Mouse (Mus musculus): ENCODE measurements around the gene Ucn2.
A peak's percentile ranks its signal among the peaks of the same experiment; 100 is the strongest.

Ucn2 gene

DNA sequence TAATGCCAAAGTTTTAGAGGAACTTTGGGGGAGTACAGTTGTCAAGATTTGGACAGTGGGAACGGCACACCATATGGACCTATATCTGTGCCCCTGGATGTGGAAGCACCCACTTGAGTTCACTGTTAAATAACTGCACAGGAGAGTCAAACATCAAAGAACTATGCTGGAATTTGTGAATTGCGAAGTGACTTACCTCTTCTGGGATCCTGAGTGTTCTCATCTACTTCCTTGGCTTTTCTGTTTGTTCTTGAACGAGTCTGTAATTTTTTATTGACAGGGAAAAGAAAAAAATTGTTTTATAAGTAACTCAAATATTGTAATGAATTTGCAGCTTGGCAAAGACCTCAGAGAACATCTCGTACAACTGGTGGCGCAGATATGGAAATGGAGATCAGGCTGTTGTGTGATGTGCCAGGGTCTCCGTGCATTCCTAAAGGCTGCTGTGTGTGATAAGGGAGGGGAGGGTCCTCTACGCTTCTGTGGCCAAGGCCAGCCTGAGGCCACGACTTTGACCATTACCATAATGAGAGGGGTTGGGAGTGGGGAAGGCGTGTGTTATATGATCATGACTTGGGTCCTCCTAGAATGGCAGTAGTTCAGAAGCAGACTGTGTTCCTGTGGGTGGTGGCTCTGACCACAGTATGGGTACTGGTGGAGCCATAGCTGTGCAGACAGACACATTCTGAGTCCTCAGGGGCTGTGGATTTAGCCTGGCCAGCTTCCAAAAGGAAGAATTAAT lies 7.0 kb downstream of the Ucn2 start:
- DNase-seq = peak; percentile 55

DNA sequence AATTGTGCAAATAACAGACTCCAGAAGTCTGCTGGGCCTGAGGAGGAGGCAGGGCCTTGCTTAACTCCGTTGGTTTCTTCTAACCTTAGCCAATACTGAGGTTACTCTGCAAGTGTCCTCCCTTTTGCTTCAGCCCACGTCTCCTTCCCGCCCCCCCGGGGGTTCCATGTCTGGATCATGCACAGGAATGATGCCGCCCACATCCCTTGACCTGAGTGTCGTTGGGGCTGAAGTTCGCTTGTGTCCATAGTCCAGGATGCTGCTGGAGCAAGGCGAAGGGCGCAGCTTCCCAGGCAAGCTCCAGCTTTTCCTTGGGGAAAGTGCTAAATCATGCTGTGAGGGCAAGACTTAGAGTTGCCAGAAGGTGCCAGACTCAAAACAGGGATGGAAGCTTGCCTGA lies 10.6 kb downstream of the Ucn2 start:
- DNase-seq = no peak

DNA sequence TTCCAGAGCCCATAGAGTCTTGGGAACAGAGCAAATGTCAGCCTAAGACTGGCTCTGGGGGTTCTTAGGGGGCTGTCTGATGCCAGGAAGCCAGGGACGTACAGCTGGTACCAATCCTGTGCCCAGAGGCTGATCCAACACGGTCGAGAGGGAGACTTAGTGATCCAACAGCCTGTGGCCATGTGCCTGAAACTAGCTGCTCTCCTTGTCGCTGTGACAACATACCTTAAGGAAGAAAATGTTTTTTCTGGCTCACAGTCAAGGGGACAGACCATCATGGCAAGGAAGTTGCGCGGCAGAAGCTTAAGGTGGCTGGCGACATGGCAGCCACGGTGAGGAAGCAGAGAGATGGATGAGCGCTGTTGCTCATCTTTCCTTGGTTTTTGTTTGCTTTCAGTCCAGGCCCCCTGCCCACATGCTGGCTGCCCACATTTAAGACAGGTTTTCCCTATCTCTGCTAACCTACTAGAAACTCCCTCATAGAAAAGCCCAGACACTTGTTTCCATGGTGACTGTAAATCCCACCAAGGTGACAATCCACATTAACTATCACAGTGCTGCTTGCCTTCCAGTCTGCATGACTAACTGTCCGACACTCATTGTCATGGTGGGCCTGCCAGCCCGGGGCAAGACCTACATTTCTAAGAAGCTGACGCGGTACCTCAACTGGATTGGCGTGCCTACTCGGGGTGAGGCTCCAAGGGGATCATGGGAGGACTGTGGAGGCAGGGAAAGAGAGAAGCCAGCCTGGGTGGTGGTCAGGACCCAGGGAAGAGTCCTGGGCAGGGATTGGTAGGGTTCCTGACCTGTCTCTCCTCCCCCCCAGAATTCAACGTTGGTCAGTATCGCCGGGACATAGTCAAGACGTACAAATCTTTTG lies 12.7 kb downstream of the Ucn2 start:
- no peak for DNase-seq

DNA sequence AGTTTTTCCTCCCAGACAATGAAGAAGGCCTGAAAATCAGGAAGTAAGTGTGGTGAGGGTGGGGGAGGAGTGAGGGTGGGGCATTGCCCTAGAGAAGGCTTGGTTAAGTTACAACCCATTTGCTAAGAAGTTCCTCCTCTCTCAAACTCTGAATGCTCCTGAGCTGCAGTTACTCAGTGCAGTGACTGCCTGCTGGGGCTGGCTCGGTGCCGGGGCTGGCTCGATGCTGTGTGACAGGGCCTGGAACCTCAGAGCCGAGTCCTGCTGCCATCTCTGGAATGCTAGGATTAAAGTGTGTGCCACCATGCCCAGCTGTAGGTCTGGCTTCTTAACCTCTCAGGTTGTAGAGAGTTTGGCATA lies 13.3 kb downstream of the Ucn2 start:
- DNase-seq = peak; percentile 27

DNA sequence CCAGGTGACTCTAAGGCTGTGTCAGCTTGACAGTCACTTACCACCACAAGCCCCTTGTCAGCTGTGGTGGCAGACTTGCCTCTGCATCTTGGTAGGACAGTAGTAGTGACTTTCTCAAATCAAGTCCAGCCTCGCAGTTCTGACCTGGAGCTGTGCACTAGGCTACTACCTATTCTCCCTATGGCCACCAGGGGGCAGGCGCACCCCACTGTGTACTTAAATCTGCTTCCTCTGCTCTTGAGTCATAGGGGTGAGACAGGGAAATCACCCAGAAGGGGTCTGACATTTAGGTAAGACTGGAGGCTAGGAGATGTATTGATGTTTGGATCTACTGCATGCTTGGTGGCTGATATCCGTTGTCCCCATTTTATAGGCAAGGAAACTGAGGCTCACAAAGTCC lies 14.9 kb downstream of the Ucn2 start:
- DNase-seq = peak; percentile 65

DNA sequence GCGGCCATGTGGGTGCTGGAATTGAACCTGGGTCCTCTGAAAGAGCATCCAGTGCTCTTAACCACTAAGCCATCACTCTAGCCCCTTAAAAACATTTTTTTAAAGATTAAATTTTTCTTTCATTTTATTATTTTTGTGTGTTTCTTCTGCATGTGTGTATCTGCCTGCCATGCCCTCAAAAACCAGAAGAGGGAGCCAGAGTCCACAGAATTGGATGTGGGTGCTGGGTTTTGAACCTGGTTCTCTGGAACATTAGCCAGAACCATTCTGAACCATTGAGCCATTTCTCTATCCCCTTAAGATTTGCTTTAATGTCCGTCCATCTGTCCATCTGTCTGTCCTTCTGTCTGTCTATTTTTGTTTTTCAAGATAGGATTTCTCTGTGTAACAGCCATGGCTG lies 17.4 kb downstream of the Ucn2 start:
- DNase-seq = peak; percentile 31

DNA sequence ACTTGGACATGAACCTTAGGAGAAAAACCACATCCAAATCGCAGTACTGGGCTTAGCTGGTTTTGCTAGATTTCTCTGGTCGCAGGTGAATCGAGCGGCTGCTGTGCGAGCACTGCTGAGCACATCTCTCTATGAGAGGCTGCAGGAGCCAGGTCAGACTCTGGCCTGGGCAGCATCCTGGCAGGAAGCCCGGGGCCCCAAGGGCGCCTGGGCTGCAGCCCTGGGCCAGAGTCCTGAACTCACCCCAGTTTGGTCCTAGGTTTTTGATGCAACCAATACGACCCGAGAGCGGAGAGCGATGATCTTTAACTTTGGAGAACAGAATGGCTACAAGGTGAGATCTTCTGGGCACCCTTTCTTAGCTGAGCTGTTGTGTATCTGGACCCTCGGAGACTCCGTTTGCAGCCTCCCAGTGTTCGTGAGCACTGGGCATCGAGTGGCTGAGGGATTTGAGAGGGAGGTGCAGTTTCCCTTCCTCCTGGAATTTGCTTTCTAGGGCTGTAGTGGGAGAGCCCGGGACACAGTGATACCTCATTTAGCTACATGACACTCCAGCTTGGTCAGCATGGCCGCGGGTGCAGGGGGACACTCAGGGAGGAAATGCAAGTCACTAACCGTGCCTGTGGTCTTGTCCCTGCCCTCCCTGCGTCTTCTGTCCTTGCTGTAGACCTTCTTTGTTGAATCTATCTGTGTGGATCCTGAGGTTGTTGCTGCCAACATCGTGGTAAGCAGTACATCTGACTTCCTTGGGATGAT lies 21.4 kb downstream of the Ucn2 start:
- DNase-seq = no peak

DNA sequence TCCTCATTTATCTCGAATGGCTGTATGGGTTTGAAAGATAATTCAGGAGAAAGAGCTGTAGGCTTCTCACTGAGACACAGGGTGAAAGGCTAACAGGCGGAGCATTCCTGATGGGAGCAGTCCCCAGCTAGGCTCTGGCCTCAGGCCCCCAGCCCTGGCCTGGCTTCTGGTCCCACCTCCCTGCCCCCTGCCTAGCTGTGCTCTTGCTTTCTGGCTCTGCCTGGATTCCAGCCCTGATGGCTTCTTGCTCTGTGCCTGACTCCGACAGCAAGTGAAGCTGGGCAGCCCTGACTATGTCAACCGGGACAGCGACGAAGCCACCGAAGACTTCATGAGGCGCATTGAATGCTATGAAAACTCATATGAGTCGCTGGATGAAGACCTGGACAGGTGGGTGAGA lies 22.3 kb downstream of the Ucn2 start:
- no peak for DNase-seq

DNA sequence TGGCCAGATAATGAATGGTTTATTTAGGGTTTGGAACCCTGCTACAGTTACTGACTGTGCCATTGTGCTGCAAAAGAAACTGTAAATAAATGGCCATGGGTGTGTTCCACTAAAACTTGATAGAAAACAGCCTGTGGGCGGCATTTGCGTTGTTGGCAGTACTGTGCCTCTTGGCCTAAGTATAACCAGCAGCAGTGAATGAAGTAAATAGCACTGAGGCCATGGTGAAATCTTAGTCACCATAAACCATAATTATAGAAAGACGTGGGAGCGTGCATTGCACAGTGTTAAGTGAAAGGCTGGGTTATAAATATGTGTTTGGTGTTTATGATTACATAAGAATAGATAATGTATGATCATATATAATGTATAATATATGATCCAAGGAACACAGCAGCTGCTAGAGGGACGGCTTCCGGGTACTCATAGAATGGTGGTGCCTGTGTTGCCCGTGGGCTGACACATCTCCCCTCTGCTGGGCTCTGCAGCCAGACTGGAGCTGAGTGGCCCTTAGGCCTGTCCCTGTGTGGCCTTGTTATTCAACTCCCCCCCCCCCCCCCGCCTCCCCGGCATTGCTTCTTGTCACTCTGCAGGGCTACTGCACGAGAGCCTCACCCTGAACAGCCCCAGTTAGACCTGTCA lies 23.3 kb downstream of the Ucn2 start:
- DNase-seq = no peak

DNA sequence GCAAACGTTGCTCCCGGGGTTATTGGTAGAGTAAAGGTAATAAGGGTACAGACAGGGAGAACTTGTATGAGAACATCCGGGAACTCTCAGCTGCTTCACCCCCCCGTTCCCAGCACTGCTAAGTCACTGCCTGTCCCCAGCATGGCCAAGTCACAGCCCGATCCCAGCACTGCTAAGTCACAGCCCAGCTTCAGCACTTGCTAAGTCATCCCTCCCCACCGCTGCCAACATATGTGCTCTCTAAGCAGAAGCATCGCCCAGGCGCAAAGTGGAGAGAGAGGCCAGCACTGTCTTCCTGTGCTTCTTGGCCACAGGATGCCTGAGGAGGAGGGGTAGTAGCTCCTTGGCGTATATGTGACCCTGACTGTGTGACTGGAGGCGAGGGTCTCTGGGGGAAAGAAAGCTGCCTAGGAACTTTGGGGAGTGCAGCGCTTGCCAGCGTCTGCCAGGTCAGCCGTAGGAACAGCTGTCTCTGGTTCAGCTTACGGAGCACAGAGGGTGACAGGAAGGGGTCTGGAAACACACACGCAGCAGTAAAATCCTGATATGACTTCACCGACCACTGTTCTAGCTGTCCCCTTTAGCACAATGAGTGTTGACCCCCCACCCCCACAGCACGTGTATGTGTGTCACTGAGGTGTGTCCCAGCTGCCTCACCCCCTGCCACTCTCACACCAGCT lies 24.0 kb downstream of the Ucn2 start:
- no peak for DNase-seq

DNA sequence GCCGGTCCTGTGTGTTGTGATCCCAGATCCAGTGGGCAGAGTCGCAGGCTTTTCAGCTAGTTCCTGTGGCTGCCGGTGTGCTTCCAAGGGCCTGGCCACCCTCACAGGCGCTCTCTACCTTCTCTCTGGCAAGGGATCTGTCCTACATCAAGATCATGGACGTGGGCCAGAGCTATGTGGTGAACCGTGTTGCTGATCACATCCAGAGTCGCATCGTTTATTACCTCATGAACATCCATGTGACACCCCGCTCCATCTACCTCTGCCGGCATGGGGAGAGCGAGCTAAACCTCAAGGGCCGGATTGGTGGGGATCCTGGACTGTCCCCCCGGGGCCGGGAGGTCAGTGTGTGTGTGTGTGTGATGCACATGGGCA lies 24.5 kb downstream of the Ucn2 start:
- no peak for DNase-seq

DNA sequence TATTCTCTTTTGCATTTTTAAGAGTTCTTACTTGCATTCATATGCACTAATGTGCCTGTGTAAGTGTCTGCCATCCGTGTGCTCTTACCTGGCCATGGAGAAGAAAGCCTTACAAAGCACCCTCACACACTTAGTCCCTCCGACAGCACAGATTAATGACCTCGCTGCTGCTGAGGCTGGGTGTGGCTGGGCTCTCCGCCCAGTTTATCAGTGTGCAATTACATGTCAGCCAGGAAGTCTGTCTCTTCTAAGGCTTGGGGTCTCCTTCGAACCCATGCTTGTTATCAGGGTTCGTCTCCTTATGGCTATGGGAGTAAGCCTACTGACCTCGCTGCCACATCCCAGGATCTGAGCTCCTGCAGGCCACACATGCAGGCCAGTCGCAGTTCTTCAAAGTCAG lies 29.6 kb downstream of the Ucn2 start:
- DNase-seq = no peak

DNA sequence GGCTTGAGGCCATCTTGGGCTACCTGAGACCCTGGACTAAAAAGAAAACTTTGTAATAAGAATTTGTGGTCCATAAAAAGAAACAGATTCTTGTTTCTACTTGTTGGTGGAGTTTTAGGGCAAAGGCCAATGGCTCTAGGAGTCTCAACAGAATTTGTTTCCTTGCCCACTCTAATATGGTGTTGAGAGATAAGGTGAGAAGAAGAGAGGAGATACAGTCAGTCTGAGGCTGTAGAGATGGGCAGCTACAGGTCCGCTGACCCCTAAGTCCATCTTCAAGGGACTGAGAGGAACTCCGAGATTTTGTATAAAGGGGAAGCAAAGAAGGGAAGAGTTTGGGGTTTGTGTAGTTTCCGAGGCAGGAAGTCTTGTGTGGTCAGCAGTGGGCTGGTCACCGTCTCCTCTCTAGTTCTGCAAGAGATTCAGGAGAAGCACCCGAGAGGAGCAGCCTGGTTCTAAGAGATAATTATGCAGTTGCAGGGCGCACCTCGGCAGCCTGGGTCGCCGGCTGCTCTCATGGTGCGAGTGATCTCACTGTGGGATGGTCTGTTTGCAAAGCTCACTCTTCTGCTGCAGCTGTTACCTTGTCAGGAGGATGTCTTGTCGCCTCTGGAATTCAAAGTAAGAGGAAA lies 31.3 kb downstream of the Ucn2 start:
- no peak for DNase-seq

DNA sequence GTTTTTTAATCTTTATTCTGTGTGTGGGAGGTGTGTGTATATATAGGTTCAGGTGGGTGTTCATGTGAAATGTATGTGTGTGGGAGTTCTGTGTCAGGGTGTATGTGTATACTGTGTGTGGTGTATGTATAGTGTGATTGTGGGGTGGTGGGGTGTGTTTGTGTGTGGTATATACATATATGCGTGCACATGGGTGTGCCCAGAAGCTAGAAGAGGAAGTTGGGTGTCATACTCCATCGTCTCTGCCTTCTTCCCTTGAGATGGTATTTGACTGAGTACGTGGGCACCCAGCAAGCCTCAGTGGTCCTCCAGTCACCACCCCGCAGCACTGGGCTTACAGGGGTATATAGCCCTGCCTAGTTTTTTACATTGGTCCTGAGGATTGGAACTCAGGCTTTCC lies 35.6 kb downstream of the Ucn2 start:
- DNase-seq = no peak

DNA sequence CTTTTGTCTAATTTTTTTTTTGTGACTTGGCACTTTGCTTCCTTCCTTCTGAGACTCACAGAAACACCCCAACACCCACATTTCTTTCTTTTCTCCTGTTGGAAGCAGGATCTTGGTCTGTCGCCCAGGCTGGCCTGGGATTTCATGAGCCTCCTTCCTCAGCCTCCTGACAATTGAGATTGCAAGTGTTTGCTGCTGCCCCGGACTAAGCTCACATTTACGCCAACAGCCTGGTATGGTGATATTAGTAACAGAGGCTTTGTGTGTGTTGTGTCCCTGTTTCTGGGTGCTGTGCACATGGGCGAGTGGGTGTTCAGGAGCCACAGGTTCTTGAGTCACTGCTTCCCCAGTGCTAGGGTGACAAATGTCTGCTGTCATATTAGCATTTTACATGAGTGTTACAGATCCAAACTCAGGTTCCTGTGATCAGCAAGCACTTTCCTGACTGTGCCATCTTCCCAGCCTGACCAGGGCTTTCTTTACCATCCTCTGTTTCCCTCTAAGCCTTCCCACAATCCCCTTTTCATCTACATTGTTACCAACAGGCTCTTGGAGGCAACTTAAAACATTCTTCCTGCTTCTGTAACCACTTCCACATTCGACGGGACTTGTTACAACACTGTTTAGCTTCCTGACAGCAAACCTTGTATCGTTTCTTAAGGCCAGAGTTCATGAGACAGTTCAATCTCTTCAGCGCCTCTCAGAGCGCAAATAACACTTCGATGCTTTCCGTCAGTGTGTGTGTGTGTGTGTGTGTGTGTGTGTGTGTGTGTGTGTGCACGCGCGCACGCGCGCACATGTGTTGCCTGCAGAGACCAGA lies 37.3 kb downstream of the Ucn2 start:
- DNase-seq = no peak

DNA sequence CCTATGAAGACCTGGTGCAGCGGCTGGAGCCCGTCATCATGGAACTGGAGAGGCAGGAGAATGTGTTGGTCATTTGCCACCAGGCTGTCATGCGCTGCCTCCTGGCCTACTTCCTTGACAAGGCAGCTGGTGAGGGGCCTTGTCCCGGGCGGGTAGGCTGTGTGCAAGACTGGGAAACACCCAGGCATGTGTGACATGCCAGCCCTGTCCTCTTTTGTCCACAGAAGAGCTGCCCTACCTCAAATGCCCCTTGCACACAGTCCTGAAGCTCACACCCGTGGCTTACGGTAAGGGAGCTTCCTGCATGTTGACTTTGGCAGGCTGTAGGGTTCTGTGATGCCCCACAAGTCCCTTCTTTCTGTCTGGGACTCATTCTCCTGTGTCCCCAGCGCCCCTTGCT lies 41.7 kb downstream of the Ucn2 start:
- DNase-seq = no peak

DNA sequence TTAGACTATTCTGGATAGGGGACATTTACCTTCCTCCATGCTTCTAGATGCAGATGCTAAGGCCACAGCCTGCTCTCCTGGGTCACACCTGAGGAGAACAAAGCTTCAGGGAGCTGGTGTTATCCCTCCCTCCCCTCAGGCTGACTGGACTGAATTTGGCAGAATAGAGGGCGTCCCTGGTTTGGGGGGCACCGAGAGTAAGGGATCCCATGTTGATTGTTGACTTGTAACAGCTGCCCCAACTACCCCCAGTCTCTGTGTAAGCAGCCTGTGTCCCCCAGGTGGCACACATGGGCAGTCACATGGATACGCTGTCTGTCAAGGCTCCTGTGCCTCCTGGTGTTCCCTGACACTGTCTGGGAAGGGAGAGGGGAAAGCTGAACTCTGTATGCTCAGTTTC lies 42.6 kb downstream of the Ucn2 start:
- DNase-seq = no peak

DNA sequence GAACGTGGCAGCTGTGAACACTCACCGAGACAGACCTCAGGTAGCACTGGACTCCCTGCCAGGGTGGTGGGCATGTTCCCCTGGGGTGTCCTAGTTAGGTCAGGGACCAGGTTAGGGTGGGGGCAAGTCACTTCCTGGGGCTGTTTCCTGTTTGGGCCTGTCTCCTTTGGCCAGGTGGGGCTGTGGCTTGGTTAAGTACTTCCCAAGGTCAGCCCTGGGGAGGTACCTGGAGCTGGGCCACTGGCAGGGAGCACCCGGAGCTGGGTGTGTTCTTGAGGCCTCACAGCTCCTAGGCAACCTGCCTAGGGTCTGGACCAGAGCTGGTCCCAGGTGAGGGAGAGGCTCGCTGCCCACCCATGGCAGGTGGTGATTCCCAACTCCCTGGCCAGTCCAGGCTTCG lies 43.1 kb downstream of the Ucn2 start:
- DNase-seq = no peak

DNA sequence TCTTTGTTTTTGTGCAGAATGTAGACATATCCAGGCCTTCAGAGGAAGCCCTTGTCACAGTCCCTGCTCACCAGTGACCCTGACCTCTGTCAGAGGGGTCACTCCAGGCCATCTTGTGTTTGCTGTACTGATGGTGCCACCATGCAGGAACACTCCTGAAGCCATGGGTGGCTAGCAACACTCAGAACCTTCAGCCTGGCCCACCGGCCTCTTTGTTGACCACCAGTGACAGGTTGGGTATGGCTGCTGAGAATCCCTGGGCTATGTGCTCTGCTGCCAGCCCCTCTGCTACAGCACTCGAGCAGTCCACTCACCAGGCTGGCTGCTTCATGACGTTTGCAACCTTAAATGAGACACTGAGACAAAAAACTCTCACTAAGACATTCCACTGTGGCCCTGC lies 44.5 kb downstream of the Ucn2 start:
- DNase-seq = no peak

DNA sequence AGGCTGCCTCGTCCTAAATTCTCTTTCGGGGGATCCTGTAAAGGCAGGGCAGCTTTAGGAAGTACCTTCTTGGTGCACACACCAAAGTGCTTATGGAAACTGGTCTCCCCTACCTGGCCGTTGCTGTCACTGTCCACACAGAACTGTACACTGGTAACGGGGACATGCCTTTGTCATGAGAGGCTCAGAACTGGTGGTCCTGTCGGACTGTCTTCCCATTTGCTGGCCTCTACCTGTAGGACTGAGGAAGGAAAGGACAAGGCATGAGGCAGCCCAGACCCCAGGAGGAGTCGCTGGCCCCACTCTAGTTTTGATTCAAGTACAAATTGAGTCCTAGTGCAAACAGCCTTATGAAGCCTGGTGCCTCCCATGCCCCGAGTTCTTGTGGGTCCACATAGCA lies 45.2 kb downstream of the Ucn2 start:
- no peak for DNase-seq

DNA sequence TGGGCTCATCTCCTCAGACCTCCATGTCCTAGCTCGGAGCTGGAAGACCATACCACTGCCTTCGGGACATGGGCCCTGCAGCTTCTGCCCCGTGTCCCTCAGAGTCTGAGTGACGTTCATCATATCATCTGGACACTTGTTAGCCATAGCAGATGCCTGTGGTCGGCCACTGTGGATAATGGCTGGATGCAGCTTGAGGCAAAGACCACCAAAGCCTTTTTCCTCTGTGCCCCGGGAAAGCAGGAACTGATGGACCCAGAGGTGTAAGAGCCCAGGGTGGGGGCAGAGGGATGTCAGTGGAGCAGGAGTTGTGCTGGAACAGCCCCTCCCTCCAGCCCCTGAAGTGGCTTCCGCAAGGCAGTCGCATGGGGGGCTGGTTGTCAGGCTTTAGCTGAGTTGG lies 45.9 kb downstream of the Ucn2 start:
- no peak for DNase-seq
